Mouse (Mus musculus): ENCODE data around the gene Gm20538.

Gene Gm20538

GRCm38 (mm10) chr19:44552731-44553130, at the start of gene Gm20538:
Gene Gm20538, minus strand, starts transcription at chr19:44552831.
- DNase-seq (ENCODE audit: low spot score): no peak

DNA sequence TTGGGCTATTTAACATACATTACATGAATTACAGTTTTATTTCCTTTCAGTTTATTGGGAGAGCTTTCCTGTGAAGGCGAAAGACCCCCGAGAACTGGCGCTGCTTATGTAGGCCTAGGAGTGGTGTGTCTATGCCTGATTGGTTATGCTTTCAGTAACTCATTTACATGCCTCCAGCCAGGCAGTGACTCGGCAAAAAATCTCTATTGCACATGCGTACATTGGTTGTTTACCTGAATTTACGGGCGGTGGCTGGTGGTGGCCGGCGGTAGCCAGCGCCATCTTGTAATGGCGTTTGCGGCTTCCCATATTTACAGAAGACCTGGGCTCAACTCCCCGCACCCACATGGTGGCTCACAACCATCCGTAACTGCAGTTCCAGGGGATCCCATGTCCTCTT, 41.5 kb upstream of the Gm20538 start:
- DNase-seq (ENCODE audit: low spot score): no peak

DNA sequence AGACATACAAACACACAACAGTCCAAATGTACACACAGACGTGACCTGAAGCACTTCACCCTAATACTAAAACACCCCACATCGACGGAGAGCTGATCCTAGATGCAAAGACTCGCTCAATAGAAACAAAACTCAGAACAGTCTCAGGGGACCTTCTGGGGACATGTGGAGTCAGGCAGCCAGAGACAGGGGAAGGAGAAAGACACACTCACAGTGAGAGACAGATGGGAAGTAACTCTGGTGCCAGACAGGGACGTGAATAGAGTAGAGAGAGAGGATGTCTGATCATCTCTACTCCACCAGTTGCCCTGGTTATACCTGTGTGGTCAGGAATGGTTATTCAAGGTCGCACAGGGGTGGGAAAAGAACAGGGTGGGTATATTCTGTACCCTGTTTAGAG, 39.0 kb upstream of the Gm20538 start:
- no peak for DNase-seq (ENCODE audit: low spot score)

DNA sequence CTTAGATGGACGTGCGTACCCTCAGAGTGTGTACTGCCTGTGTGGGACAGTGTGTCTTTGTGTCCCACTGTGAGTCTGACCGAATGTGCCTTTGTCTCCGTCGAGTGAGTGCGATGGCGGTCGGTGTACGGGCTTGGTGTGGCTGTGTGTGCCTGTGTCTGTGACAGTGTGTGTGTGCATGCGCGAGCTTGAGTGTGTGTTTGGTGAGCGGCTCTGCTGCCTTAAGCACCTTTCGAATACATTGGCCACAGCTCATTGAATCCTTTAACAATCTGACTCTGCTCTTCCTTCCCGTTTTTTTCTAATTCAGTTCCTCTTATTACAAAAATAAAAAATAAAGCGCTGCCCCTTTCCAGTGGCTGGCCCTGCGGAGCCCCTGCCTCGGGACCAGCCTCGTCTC, 38.4 kb upstream of the Gm20538 start:
- DNase-seq (ENCODE audit: low spot score): no peak

DNA sequence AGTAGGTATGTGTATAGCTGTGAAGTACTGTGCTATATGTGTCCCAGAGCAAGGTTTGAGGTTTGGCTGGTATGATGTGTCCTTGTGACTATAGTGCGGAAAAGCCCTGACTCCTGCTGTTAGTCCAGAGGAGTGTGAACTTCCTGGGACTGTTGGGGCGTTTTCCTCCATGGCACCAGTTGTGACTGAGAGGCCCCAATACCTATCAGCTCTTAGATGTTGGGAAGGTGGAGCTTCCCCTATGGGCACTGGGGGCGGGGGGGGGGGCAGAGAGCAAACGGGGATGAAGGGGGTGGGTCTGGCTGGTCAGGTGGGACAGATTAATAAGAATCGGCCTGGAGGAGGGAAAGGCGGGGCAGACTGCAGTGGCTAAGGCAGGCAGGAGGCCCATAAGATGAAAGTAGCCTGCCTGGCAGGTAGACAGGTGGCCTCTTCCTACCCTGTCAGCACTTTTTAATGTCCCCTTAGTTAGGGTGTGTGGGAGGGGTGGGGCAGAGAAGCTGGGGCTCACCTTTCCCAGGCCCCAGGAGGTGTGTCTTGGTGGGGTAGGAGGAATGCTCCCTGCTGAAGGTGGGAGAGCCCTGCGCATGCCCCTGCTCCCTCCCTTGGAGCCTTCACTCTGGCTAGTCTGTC, 37.1 kb upstream of the Gm20538 start:
- DNase-seq (ENCODE audit: low spot score): no peak

GRCm38 (mm10) chr19:44588036-44588435, 35.4 kb upstream of the Gm20538 start:
- no peak for DNase-seq (ENCODE audit: low spot score)

GRCm38 (mm10) chr19:44582638-44583309, 30.1 kb upstream of the Gm20538 start:
- DNase-seq (ENCODE audit: low spot score): peak; percentile 93

- no peak for DNase-seq (ENCODE audit: low spot score)
Measured at GRCm38 (mm10) chr19:44582103-44582502, 29.5 kb upstream of the Gm20538 start.

DNA sequence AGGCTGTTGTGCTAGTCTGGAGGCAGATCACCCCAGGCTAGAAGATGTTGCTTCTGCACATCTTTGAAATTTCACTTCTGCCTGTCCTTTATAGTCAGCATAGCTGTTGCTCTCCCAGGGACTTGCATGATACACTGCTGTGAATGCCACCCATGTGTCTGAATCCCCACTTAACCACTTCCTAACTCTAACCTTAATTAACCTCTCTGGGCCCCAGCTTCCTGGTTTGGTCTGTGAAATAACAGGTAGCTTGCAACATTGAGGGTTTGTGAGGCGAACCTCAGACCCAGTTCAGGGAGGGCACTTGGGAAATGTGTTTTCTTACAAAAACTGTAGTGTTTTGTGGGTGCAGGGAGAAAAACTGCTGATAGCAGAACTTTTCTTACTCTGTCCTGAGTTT, 25.4 kb upstream of the Gm20538 start:
- no peak for DNase-seq (ENCODE audit: low spot score)

GRCm38 (mm10) chr19:44576275-44576674, 23.6 kb upstream of the Gm20538 start:
- no peak for DNase-seq (ENCODE audit: low spot score)

- DNase-seq (ENCODE audit: low spot score): no peak
Measured at GRCm38 (mm10) chr19:44567763-44568162, 15.1 kb upstream of the Gm20538 start.

DNA sequence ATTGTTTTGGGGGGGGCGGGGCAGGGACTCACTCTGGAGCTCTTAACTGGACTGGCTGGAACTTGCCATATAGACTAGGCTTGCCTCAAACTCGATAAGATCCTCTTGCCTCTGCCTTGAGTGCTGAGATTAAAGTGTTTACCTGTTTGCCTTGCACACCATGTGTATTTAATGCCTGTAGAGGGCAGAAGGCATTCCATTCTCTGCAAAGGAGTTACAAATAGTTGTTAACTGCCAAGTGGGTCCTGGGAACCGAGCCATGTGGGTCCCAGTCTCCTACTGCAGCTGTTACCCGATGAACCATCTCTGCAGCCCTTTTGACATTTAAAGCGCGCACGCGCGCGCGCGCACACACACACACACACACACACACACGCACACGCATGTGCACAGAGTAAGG, 11.4 kb upstream of the Gm20538 start:
- no peak for DNase-seq (ENCODE audit: low spot score)

DNA sequence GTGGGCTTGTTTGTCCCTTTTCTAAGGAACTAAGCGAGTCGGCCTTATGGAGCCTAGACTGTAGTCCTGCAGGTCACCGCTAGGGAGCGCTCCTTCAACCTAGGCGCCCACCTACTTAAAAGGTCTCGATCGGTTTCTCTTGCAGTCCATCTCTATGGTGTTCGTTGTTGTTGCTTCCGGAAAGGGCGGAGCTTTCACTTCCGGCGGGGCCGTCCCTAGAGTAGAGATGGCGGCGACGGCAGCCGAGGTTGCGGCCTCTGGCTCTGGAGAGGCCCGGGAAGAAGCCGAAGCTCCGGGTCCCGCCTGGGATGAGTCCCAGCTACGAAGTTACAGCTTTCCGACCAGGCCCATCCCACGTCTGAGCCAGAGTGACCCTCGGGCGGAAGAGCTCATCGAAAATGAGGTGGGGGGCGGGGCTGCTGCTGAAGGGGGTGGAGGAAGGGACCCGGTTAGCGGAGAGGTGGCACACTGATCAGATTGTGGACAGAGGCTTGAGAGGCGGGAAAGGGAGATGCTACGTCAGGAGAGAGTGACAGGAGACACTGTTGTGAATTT, 10.1 kb upstream of the Gm20538 start, which contains the start of gene Hif1an:
TSS of gene Hif1an (plus strand) at position 199 of the 555 bp plus-strand sequence.
- peak; percentile 93 for DNase-seq (ENCODE audit: low spot score)

GRCm38 (mm10) chr19:44554861-44555590, 2.4 kb upstream of the Gm20538 start, which contains the start of gene Ndufb8:
Gene Ndufb8, minus strand, starts transcription at chr19:44555440.
- peak; percentile 96 for DNase-seq (ENCODE audit: low spot score)

DNA sequence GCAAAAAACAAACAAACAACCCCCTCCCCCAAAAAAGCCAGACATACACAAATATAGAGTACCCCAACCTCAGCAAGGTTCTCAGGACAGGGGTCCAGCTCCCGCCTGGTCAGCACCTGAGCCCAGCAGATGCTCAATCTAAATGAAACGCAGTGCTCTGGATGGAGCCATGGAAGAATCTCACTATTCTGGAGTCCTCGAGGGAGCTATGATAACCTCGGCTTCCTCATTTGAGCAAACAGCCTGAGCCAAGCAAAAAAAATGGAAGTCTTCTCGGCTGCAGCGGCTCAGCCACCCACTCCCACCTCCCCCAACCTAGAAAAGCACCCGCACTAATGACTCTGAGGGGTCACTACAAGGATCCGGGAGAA, 1.8 kb upstream of the Gm20538 start:
- DNase-seq (ENCODE audit: low spot score): no peak

DNA sequence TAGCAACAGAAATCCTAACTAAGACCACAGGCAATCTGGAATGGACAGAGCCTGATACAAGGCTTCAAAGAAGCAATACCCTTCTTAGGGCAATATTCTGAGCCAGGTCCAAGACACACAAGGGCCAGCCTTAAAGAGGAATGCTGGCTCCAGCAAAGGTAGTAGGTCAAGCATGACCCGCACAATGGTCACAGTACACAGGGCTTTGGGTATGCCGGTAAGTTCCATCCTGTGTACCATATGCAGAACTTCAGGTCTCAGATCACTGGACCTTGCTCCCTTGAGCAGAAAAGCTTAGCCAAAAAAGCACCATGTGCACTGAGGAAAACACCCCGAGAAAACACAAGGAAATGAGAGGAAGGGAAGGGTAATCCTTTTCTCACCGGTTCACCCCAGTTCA, 655 bp upstream of the Gm20538 start:
- DNase-seq (ENCODE audit: low spot score): no peak

DNA sequence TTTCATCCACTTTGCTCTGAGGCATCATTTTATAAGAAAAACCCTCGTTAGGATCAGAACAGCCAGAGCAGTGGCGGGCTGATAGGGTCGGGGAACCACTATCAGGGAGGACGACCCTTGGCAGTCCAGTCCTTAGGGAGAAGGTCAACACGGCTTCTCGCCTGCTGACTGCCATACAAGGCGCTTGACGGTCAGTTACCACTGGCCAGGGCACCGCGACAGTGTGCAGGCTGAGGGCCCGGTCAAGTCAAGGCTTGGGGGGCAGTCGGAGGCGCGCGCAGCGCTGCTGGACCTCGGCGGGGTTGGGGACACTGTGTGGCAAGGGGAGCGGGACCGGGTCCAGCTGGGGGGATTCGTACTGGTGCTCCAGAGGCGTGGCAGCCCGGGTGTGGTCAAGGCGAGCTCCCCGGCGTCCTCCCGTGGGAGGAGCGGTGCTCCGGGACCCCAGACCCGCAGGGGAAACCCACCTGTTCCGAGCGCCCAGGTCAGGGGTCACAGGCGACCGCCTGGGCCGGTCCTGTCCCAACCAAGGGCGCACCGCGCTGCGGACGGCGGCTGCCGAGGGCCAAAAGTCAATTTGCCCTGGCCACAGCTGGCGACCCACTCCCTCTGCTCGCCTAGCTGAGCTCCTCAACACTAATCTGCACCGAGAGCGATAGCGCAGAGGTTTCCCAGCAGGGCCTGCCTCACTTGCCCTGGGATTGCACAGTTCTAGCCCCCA, 7.2 kb downstream of the Gm20538 start, which contains the start of gene Sec31b:
TSS of gene Sec31b (minus strand) at position 544 of the 721 bp plus-strand sequence.
- peak; percentile 27 for DNase-seq (ENCODE audit: low spot score)

GRCm38 (mm10) chr19:44544775-44545174, 7.9 kb downstream of the Gm20538 start:
- DNase-seq (ENCODE audit: low spot score): peak; percentile 81

GRCm38 (mm10) chr19:44544372-44544771, 8.3 kb downstream of the Gm20538 start:
- no peak for DNase-seq (ENCODE audit: low spot score)

DNA sequence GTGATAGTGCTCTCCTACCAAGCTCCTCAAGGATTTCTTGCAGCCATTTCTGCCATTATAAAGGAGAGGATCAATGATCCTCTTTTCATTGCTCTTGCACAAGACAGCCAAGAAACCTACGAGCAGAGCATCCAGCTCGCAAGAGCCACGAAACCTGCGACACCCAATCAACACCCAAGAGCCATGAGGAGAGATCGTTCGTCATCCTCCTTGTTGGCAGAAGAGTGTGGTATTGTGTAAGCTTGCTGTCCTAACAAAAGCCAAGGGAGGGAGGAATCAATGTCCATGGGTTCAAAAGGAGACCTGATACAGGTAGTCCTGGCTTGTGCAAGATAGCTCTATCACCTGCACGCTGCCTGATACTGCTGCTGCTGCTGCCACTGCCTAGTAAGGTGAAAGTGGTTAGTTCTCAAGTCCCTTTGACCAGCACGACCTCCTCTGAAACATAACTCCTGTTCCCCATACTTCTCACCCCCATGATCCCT, 9.9 kb downstream of the Gm20538 start:
- DNase-seq (ENCODE audit: low spot score): no peak

DNA sequence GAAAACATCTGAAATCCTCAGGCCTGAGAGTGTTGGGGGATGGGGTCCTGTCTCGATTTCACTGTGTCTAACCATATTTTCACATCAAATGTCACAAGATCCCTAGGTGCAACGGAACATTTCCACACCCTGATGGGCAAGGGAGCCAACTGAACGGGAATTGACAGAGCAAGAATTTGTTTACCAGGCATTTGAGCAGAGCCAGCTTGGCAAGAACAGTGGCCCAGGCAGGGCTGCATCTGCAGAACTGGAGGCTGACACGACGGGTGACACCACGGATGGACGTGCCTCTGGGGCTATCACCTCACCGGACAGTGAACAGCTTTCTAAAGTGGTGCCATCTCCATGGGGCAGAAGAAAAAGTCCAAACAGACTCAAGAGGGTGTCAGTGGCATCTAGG, 15.2 kb downstream of the Gm20538 start:
- DNase-seq (ENCODE audit: low spot score): no peak

DNA sequence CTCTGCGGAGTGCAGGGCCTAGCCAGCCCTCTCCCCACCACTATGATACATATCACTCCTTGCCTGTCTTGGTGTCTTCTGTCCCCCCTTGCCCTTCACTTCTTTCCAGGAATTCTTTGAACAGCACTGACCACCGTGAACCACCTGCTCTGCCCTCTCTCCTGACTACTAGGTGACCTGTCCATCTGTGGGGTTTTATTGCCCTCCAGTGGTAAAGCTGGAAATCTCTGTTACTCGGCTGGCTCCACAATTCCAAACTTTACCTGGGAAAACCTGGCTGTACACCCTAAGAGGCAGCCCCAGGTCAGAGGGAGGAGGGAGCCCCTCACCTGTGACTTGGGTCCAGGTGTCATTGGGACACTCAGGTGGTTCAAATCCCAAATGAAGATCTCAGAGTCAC, 17.3 kb downstream of the Gm20538 start:
- DNase-seq (ENCODE audit: low spot score): no peak
